Mouse (Mus musculus) CD4-positive, CD25-positive, alpha-beta regulatory T cell, adult 2 months (primary cell): ENCODE data around the gene Myom1.

Experiments
- DNase-seq: peaks from one replicate; pipeline ENCODE4 v3.0.0-alpha.2; 2012; ENCODE audit warnings: low read depth, low spot score

Gene Myom1

DNA sequence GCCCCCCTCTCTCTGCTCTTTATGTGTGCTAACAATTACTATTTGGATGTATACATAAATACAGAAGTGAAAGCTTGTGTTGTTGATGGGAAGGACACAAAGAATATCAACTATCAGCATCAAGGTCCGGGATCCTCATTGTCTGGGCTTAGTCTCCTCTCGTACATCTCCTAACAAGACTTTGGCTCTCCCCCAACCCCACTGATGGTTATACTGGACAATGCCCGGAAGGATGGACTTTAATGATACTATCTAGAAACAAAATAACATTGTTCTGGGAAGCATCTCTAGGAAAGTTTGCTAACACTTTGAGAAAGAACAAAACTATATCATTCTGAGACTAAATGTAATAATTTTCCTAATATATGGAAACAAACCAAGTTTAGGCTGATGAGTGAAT is 96.2 kb downstream of the Myom1 start:
- no peak for DNase-seq

DNA sequence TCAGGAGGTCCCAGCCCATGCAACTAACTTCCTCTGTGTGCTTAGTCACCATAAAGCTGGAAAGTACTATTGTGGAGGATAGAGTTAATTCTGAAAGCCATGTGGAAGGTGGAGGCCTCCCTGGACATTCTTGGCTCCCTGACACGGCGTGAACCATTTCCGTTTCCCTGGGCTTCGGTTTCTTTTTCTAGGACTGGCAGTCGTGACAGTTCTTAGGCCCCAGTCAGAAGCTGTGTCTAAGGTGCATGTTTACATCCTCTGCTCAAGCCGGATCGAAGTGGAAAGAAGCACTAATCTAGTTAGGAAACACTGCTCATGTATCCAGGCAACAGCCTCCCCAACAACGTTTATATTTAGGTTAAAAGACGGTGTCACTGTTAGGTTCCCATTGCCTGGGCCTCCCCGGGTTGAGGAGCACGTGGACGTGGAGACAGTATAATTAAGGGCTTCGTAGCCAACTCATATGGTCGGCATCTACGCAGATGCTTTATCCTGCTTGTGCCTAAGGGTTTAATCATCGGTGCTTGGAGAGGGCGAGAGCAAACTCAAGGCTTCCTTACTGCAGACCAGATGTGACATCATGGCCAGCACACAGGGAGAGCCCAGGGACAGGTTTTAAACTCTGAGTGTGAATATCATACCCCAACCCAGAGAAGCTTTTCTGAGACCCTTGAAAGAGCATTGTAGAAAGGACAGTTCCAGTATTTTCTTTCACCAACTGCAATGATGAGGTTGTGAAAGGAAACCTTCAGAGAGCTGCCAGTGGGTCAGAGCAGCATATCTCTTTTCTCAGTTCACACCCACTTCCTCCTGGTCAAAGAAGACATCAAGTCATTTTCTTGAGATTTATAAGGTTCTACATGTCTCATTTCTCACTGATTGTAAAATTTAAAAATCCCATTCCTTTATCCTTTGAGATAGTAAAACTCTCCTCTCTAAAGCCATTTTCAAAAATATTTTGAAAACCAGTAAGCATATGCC is 100.4 kb downstream of the Myom1 start:
- DNase-seq = no peak

DNA sequence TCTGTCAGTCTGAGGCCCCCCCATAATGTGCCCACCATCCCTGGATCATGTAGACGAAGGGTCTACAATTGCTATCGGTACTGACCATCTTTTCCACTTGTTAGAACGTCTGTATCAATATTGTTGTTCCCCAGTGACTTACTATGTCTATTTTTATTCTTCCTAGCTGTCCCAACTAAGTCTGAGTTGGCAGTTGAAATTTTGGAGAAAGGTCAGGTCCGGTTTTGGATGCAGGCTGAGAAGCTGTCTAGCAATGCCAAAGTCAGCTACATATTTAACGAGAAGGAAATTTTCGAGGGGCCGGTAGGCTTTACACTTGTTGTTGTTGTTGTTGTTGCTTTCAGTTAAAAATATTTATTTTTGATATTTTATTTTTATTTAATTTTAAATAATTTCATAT is 102.9 kb downstream of the Myom1 start:
- DNase-seq = no peak

DNA sequence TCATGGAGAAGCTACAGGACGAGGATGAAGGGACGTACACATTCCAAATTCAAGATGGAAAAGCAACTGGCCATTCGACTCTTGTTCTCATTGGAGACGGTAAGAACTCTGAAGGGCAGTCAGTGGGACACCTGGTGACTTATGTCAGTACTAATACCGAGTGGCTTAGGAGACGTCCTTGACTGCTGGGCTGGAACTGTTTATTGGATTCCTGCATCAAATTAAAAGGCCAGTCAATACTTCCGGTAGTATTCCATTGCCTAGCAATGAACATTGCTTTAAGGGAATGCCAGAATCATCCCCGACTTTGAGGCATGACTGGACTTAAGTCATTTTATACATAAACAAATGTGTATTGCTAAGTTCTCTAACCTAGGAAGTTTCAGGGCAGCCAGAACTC is 103.8 kb downstream of the Myom1 start:
- no peak for DNase-seq

DNA sequence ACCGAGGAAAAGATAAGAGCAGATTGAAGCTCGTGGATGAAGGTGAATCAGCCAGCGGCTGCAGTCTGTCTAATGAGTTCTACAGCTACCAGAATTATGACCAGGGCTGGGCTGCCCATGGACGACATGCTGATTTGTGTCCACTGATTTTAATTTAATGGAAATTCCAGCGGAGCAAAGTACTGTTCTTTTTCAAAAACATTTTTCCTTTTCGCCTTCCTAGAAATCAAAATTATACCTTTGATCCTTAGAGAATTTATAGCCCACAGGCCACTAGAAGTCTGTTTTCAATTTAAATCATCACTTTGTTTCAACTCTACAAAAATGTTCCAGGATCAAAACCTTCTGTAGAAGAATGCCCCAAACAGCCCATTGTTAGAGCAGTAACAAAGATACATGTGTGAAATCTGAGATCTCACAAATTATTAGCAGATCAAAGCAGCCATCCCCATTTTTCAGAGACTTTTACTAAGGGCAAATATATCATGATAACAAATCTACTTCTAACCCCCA is 108.4 kb downstream of the Myom1 start:
- no peak for DNase-seq

DNA sequence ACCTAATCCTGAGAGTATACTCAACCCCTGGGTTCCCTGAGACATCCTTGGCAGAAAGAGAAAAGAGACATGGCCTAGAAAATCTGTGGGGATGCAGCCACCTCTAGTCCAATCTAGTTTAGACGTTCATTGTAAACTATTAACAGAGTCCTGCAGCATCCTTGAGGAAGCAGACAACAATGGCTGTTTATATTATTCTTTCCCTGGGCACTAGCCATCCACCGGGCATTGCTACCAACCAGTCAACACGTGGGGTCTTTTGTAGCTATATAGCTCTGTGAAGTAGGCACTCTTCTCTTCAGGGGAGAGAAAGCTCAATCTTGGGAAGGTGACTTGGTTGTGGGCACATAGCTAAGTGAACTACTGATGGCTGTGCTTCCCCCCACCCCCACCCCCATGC is 110.3 kb downstream of the Myom1 start:
- DNase-seq = no peak

DNA sequence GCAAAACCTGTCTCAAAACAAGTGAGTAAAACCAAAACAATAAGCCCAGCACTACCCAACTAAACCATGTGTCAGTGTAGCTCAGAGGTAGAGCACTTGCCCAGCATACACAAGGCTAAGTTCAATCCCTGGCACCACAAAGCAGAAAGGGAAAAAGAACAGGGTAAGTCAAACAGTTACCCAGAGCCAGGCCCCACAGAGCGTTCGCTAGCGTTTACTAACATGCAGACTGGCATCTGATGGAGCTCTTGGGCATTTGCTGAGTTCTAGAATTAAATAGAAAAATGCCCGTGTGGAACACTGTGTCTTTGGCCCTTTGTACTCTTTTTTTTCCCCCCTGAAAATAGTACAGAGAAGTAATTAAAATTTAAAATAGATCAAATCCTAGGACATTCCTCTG is 111.8 kb downstream of the Myom1 start:
- no peak for DNase-seq

DNA sequence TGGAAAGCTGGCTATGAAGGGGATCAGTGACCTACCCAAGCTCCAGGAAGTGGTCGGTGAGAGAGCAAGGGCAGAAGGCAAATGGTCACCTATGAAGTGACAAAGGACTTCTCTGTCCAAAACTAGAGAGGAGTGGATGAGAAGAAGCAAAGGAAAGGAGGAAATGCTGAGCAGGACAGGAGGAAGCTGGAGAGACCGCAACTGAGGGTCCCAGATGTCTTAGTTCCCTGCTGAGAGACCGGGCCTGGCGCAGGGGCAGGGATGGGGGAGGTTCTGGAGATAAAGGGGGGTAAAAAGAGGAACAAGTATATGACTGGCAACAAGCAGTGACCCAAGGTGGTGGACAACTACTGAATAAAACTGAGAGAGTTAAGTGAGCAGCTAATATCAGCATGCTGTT is 115.5 kb downstream of the Myom1 start:
- no peak for DNase-seq

DNA sequence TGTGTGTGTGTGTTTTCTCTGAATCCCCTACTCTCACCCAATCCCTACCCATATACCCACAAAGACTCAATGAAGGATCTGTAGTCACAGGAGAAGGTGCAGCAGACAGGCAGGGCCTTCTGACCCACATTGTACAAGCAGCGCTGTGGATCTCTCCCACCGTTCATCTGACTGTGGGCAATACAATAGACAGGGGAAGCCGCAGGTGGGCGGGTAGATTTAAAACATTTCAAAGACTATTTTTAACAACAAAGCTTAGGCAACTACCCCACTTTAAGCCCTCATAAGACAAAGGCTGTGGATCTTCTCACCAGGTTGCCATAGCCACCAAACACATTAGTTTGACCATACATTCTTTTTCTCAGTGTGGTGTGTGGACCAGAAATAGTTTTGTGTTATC is 116.2 kb downstream of the Myom1 start:
- peak; percentile 33 for DNase-seq

DNA sequence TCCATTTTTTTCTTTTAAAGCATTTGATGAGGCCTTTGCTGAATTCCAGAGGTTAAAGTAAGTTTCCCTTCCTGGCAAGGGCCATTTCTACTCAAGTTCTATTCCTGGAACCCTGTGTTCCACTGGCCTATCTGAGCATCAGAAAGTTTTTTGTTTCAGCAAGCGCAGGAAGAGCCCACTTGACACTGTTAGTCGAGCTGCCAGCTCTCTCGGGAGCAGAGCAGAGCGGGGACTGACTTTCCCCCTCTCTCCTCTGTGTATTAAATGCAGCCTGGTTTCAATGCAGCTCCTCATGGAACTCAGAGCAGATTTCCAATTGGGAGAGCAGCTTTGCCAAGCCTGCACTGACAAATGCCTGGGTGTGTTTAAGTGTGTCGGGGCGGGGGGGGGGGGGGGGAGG is 118.2 kb downstream of the Myom1 start:
- no peak for DNase-seq

DNA sequence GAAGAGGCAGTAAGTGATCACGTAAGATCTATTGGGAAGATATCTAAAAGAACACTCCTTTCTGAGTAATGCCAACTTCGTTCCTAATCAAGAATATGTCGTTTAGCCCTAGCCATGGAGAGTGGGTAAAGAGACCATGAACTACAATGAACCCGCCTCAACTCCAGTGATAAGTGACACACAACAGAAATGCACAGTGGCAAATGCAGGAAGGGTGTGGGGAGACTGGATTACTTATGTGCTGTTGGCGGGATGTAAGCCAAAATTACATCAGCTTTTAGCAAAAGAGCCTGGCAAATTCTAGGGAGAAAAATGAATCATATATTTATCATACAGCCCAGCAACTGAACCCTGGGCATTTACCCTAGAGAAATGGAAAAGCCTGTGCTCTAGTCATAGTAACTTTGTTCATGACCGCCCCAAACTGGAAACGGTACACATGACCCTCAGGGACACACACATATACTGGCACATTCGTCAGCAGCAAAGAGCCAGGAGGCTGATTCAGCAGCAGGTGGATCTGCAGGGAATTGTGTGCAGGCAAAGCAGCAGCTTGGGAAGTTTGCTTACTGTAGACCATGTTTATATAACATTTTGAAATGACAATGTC is 121.7 kb downstream of the Myom1 start:
- DNase-seq = no peak

DNA sequence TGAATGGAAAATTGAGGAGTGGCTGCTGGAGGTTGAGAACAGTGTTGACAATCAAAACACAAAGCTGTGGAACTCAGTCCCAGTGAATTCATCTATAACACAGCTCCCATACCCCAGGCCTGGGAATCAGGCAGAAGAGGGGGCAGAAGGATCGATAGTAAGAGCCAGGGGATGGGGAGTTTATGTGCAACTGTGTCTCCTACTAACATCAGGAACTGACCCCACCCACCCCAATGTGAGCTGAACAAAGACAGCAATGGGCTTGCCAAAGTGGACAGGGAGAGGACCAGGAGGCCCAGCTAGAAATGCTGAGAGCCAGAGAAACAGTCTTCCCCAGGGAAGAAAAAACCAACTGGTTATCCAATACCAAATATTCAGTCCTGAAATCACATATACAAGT is 122.2 kb downstream of the Myom1 start:
- no peak for DNase-seq

DNA sequence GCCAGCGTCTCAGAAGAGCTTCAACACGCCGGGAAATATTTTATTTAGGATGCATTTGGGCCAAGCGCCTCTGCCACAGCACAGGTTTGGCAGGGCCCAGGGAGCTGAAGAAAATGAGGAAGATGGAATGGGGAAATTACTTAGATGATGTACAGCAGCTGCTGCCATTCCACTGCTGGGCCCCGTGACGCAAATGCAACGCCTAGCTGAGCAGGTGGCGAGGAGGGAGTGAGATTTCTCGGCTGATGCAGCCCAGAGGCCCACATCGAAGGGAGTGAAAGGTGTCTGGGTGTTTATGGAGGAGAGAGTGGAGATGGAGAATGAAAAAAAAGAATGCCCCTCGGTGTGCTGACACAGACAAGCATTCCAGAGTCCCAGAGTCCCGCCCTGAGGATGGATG is 123.1 kb downstream of the Myom1 start:
- no peak for DNase-seq

DNA sequence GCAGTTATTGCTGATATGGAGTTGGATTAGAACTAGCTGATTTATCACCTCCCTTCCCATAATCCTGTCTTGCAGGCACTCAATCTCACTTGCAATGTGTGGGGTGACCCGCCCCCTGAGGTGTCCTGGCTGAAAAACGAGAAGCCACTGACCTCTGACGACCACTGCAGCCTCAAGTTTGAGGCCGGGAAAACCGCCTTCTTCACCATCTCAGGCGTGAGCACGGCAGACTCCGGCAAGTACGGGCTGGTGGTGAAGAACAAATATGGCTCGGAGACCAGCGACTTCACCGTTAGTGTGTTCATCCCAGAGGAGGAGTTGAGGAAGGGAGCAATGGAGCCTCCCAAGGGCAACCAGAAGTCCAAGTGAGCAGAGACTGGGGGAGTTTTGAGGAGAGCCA is 123.6 kb downstream of the Myom1 start:
- no peak for DNase-seq

DNA sequence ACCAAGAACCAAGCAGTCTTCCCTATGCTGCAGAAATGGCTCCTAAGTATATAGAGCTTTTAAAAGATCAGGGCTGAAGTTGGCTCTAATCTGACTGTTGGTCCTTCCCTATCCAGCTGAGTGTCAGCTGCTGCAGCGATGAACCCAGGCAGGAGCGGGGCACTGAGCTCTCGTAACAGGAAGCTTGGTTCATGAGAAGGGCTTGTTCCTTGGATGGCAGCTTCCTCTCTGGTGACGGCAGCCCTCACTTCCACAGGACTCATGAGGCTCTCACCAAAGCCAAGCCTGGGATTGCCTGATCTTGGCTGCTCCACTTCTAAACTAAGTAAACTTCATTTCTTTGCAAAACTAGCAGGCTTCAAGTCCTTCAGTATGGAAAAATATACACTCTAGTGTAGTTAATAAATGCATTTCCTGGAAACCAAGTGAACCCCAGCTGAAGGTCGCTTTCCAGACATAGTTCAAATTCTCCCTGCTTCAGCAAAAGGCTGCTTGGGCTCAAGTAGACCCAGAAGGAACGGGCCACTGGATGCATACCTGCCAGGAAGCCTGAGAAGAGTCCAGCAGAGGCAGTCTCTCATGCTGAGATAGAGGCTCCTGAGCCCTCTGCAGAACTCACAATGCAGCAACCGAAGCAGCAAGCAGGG is 125.2 kb downstream of the Myom1 start:
- no peak for DNase-seq

DNA sequence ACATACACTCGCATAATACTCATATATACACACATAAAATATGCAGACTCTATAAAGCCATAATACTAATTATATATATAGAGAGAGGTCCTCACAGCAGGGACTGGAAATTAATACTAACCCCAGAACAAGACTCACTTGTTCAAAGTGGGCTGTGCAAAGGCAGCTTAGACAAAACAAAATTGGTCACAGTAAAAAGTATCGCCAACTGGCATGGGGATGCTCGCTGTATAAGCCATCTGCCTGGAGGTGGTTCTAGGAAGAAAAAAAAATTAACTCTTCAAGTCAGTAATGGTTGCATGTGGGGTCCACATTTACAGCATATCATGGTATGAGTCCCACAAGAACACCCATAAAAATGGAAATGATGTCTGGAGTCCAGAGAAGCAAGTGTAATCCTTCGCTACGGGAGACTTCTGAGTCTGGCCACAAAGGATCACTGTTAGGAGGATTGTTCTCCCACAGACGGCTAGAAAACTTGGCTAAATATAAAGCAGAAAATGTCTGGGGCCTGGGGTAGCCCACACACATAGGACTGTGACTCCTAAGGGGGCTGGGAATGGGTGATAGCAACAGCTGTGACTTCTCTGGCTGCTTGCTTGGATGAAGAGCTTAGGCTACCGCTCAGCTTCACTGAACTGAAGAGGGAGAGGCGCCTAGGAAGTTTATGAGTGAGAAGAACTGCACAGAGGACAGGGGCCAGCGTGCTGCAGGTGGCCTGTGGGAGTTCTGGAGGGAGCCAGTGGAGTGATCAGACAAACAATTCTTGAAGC is 127.2 kb downstream of the Myom1 start:
- DNase-seq = no peak

DNA sequence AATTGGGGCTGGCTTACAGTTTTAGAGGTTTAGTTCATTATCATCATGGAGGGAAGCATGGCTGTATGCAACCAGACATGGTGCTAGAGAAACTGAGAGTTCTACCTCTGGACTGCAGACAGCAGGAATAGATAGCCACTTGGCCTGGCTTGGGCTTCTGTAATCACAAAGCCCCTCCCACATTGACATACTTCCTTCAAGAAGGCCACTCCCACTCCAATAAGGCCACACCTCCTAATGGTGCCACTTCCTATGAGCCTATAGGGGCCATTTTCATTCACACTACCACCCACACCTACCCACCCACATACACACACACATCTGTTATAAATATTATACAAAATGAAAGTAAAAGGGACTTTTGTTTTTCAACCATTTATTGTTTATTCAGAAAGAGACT is 129.8 kb downstream of the Myom1 start:
- DNase-seq = peak; percentile 32

DNA sequence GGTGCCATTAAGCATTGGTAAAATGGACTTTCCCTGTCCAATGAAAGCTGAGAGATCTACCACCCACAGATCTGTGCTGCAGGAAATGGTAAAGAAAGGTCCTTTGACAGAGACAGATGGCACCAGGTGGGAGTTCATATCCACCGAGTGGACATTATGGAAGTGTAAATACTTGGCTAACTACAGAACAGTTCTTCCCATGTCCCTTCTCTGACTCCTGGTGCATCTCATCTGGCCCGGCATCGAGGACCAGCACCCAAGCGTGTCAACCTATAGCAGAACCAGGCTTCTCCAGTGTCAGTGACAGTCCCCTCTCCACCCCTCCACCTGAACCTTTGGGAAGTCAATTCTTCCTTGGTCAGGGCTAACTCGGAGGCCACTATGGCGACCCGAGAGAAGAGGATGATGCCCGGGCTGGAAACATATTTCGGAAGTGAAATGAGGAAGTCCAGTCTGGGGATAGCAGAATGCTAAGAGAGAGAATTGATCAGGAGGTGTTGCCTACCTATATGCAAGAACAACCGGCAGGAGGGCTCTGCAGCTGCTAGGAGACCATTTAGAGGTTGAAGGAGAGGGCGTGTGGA is 130.5 kb downstream of the Myom1 start:
- no peak for DNase-seq

DNA sequence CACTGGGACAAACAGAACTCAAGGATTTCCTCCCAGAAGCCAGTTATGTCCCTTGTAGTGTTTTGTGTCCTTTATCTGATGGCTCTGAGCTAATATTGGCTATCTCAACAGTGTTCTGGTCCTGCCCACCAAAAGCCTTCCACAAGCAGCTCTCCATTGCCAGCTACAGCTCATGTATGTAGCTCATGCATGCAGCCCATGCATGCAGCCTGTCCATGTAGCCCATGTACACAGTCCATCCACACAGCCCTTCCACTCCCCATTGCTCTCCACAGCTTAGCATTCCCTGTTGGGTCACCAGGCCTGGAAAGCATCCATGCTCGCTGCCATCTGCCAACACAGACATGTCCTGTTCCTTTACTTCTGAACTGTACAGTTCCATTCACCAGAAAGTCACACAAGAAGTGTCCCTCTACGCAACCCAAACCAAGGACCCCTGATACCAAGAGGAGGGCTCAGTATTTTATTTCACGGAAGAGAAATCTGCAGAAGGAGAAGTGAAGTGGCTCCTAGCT is 132.1 kb downstream of the Myom1 start:
- no peak for DNase-seq

DNA sequence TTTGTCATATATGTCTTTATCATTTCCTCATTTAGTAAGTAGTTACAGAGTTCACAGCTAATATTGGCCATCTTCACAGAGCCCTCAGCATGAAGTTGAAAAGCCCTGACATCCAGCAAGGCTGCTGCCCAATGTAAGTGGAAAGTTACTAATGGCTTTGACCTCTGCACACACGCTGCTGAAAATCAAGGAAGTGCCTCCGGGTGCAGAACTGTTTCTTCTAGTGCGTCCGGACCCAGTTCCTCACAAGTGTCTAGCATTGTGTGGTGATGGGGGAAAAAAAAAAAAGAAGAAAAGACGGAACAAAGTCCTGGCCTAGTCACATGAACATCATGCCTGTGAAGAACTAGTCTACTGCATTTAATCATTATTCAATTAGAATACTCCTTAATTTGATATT is 132.7 kb downstream of the Myom1 start:
- DNase-seq = no peak

DNA sequence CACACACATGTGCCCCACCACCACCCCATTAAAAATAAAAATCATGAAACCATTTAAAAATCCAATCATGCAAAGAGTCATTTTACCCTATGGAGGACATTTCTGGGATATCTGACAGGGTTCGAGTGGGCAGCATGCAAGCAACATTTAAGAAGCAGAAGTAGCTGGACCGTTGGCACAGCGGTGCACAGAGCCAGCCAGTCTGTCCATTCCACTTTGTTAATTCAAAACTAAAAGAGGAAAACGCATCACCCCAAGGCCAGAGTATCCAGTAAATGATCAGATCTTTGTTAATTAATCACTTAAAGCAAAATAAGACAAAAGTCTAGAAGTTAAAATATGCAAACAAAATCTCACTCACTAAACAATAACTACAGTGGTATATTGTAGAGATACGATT is 133.4 kb downstream of the Myom1 start:
- DNase-seq = no peak
